Mouse (Mus musculus) splenic B cell, adult 2 months (primary cell): ENCODE measurements at regions not wholly inside any gene's neighbourhood (a gene's known extent, or its start where the extent isn't known, plus 50 kb on each side); places are given as distances from the start of the nearest gene placed in this dataset.

Experiments
- DNase-seq: peaks from one replicate; pipeline ENCODE4 v3.0.0-alpha.2; 2011; ENCODE audit warnings: low read depth, low spot score
- H3K27me3 ChIP-seq: 2 replicates; pipeline ENCODE4 v1.6.1; 2012; ENCODE audit warnings: mild to moderate bottlenecking, low read length, moderate library complexity, mixed read lengths; ENCODE audit not compliant: control insufficient read depth, poor library complexity, insufficient read depth, severe bottlenecking
- H3K36me3 ChIP-seq: 2 replicates; pipeline ENCODE4 v1.6.1; 2012; ENCODE audit warnings: mild to moderate bottlenecking, low read length, moderate library complexity, mixed read lengths; ENCODE audit not compliant: control insufficient read depth, poor library complexity, insufficient read depth, severe bottlenecking

GRCm38 (mm10) chr8:30797341-30797740 is 2631.2 kb upstream of the 5930422O12Rik start:
- no peaks in the 10 kb centered on the region for H3K27me3 ChIP-seq
- H3K36me3 ChIP-seq = no peaks in the 10 kb centered on the region
- DNase-seq = no peak

DNA sequence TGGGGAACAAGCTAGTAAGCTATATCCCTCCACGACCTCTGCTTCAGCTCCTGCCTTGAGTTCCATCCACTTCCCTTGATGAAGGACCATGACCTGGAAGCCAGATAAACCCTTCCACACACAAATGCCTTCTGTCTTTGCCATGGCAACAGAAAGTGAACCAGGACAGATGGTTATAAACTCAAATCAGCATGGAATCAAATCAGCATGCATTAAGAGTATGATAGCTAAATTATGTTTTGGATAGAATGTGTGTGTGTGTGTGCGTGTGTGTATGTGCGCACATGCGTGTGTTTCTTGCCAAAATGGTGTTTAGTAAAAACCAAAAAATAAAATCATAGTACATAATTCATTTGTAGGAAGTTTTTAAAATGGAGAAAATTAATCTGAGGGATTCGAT is 2611.5 kb upstream of the 5930422O12Rik start:
- H3K36me3 ChIP-seq = no peaks in the 10 kb centered on the region
- DNase-seq = no peak

DNA sequence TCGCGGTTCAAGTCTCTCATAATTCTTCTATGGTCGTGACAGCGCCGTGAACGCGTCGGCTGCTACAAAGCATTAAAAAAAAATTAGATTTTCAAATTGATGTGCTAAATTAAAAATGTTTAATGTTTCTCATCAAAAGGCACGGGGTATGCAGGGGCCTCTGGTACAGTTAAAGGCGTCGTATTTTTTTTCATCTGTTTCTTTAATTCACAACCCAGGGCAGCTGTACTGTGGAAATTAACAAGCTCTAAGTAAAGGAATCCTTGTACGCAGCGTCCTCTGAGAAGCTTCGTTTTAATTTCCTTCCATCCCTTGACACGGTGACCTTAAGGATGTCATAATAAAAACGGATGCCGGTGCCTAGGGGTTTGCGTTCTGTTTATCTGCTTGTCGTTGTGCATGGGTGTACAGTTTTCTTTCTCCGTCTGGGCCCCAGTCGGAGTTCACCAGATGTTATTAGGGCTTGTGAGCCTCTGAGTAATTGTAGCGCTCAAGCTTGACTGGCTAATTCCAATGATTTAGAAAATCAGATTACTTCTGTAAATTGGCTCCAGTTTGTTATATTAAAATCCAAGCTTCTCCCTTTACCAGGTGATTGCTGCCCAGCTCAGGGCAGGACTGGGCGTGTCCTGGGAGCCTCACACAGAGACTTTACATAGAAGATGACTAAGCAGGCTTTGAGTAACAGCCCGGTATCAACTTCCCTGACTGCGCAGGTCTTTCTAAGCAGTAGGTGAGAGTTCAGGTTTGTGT is 2605.5 kb upstream of the 5930422O12Rik start:
- Histone ChIP-seq H3K36me3 (no peaks in the 10 kb centered on the region), H3K27me3 (no peaks in the 10 kb centered on the region)
- no peak for DNase-seq

More for the DNA sequence above, 2611.5 kb upstream of the 5930422O12Rik start:
- H3K27me3 ChIP-seq = no peaks in the 10 kb centered on the region

DNA sequence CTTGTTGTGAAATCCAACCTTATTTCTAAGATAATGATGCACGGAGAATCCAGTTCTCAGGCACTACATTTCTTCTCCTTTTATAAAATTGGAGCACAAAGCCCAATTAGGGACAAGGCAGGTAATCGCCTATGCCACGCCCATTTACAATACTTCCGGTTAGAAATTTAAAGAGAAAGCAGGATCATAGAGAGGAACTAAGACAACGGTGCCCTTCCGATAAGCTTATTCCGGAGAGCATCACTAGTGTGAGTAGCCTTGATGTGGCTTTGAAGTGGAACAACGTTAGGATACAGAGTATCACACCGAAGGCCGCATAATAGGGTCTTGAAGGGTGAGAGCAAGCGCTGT is 2604.9 kb upstream of the 5930422O12Rik start:
- H3K27me3 ChIP-seq = no peaks in the 10 kb centered on the region
- no peak for DNase-seq
- no peaks in the 10 kb centered on the region for H3K36me3 ChIP-seq

GRCm38 (mm10) chr8:30826021-30826420 is 2602.5 kb upstream of the 5930422O12Rik start:
- no peak for DNase-seq
- no peaks in the 10 kb centered on the region for H3K27me3 ChIP-seq
- H3K36me3 ChIP-seq = no peaks in the 10 kb centered on the region

- DNase-seq = no peak
- no peaks in the 10 kb centered on the region for H3K36me3 ChIP-seq
- H3K27me3 ChIP-seq = no peaks in the 10 kb centered on the region
Observed at GRCm38 (mm10) chr8:30838056-30838455, 2590.5 kb upstream of the 5930422O12Rik start.

- no peak for DNase-seq
- H3K36me3 ChIP-seq = no peaks in the 10 kb centered on the region
- H3K27me3 ChIP-seq = no peaks in the 10 kb centered on the region
Observed at GRCm38 (mm10) chr8:30840064-30840463, 2588.4 kb upstream of the 5930422O12Rik start.

DNA sequence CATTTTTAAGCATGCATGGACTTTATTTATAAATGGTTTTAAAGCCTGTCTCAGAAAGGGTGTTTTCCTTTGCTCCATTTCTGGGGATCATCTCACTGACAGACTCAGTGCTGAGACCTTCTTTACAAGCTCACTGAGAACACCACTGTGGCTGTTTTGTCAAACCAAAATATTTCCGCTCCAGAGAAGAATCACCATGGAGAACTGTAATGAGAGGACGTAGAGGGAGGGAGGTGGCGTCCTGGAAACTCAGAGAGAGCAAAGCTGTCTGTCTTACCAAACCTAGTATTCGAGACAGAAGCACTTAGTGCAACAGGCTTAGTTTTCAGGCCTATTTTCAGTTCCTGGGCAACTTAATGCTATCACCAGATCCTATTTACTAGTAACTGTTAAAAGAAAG is 2565.5 kb upstream of the 5930422O12Rik start:
- Histone ChIP-seq H3K36me3 (no peaks in the 10 kb centered on the region), H3K27me3 (no peaks in the 10 kb centered on the region)
- DNase-seq = no peak

DNA sequence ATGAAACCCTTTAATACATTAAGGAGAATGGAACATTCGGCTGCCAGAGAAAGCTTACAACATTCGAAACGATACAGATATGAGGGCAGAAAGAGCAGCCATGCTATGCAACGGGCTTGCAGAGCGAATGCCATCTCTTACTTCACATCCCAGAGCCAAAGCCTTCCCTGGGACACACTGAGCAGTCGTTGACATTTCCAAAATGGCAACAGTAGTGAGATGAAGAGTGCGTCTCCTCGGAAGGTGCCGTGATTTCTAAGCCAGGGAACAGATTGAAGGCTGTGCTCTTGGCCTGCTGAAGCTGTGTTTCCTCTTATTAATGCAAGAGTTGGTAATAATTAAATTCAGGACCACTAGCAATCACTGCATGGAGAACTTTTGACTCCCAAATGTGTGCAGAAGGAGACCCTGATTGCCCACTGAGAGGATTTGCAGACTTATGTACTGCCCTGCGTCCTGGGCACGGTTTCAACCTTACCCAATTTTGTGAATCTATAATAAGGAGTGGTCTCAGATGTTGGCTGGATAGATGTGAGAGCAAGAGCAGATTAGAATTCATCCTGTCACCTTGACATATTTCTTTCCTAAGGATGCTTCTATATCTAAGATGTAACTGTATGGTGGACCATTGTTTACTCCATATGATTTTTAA is 2522.3 kb upstream of the 5930422O12Rik start:
- Histone ChIP-seq H3K27me3 (no peaks in the 10 kb centered on the region), H3K36me3 (no peaks in the 10 kb centered on the region)
- no peak for DNase-seq

GRCm38 (mm10) chr8:30913664-30914063 is 2514.8 kb upstream of the 5930422O12Rik start:
- DNase-seq = no peak
- Histone ChIP-seq H3K36me3 (no peaks in the 10 kb centered on the region; the same call in 1 of the 2 replicates), H3K27me3 (no peaks in the 10 kb centered on the region)

GRCm38 (mm10) chr8:30915127-30915526 is 2513.4 kb upstream of the 5930422O12Rik start:
- Histone ChIP-seq H3K27me3 (no peaks in the 10 kb centered on the region), H3K36me3 (no peaks in the 10 kb centered on the region; the same call in 1 of the 2 replicates)
- DNase-seq = no peak

- DNase-seq = no peak
- no peaks in the 10 kb centered on the region for H3K27me3 ChIP-seq
- no peaks in the 10 kb centered on the region; the same call in 1 of the 2 replicates for H3K36me3 ChIP-seq
Observed at GRCm38 (mm10) chr8:30915601-30916171, 2512.8 kb upstream of the 5930422O12Rik start.

GRCm38 (mm10) chr8:30916184-30916751 is 2512.2 kb upstream of the 5930422O12Rik start:
- H3K27me3 ChIP-seq = no peaks in the 10 kb centered on the region
- no peaks in the 10 kb centered on the region; the same call in 1 of the 2 replicates for H3K36me3 ChIP-seq
- DNase-seq = no peak

DNA sequence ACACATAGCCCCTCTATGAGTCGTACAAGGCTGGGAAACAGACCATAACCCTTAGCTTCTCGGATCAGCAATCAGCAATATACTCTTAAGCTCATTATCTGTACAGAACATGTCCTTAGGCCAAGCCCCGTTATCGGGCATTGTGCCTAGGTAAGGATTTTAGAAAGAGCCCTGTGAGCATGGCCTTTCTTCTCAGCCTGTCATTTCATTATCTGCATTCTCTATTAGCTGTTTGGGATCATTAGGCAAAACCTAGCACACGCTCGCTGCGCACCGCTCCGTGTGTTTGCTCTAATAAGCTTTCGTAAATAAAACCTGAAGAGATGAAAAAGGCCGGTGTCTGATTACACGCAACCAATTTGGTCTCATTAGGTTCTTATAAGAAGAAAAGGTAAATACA is 2507.1 kb upstream of the 5930422O12Rik start:
- no peaks in the 10 kb centered on the region; the same call in 1 of the 2 replicates for H3K36me3 ChIP-seq
- DNase-seq = no peak
- H3K27me3 ChIP-seq = no peaks in the 10 kb centered on the region
